Mouse (Mus musculus) inflammation-experienced regulatory T-cells (primary cell): ENCODE measurements around the gene B4galnt1. TPM values are rescaled to one million over a fixed set of nuclear protein-coding genes. Genes with fewer than 3 reads are reported as not detected.

Experiments
- polyA plus RNA-seq, 2 experiments: library from polyadenylated mRNA; unstranded; fragments of 100-300 nt; shearing (Covaris generic); gene quantifications; one replicate each; pipeline ENCODE4 v1.2.1; 2017

Gene B4galnt1
- polyA plus RNA-seq: 100 to 1,000 TPM; 549 to 751 TPM

GRCm38 (mm10) chr10:127164631-127165353, at the start of gene B4galnt1:
TSS of gene B4galnt1 (plus strand) at chr10:127165225.

GRCm38 (mm10) chr10:127121066-127121477, 44.0 kb upstream of the B4galnt1 start, which contains the start of gene Os9:
TSS of gene Os9 (minus strand) at chr10:127121131.

GRCm38 (mm10) chr10:127179871-127180694, 15.1 kb downstream of the B4galnt1 start, which contains the start of gene Slc26a10:
TSS of gene Slc26a10 (minus strand) at chr10:127180645.

GRCm38 (mm10) chr10:127189651-127190381, 24.8 kb downstream of the B4galnt1 start, which contains the start of gene Arhgef25:
TSS of gene Arhgef25 (minus strand) at chr10:127190083.

GRCm38 (mm10) chr10:127195328-127196129, 30.5 kb downstream of the B4galnt1 start, which contains the start of gene Dtx3:
TSS of gene Dtx3 (minus strand) at chr10:127195728.

GRCm38 (mm10) chr10:127211414-127211854, 46.4 kb downstream of the B4galnt1 start, which contains the start of gene Pip4k2c:
TSS of gene Pip4k2c (minus strand) at chr10:127211585.

Other genes with a start within 250 kb of the B4galnt1 start
- gene Ctdsp2, start 186.5 kb upstream of the B4galnt1 start, polyA plus RNA-seq: 10 to 100 TPM; 35.7 to 38.3 TPM
- gene Avil, start 164.5 kb upstream of the B4galnt1 start, polyA plus RNA-seq: 1 to 10 TPM in 1 of 2 experiments, under 1 TPM in 1; 0.22 to 1.5 TPM
- 10 to 100 TPM; 44.1 to 51.1 TPM for gene Tsfm, start 134.4 kb upstream of the B4galnt1 start, polyA plus RNA-seq
- 10 to 100 TPM; 21.4 to 21.8 TPM for gene Mettl1, start 123.8 kb upstream of the B4galnt1 start, polyA plus RNA-seq
- 1 to 10 TPM in 1 of 2 experiments, under 1 TPM in 1; 0.41 to 1.0 TPM for gene Eef1akmt3, start 123.7 kb upstream of the B4galnt1 start, polyA plus RNA-seq
- 1 to 10 TPM in 1 of 2 experiments, under 1 TPM in 1; 0.28 to 1.5 TPM for gene Cyp27b1, start 117.0 kb upstream of the B4galnt1 start, polyA plus RNA-seq
- gene March9, start 105.0 kb upstream of the B4galnt1 start, polyA plus RNA-seq: 1 to 10 TPM; 1.5 to 2.8 TPM
- 100 to 1,000 TPM; 253 to 259 TPM for gene Cdk4, start 101.7 kb upstream of the B4galnt1 start, polyA plus RNA-seq
- gene Tspan31, start 95.0 kb upstream of the B4galnt1 start, polyA plus RNA-seq: 10 to 100 TPM; 86.6 to 89.1 TPM
- gene Agap2, start 89.9 kb upstream of the B4galnt1 start, polyA plus RNA-seq: 10 to 100 TPM; 24.5 to 27.9 TPM
- gene Os9, start 44.1 kb upstream of the B4galnt1 start, polyA plus RNA-seq: 100 to 1,000 TPM; 153 to 204 TPM
- 1 to 10 TPM; 5.6 to 9.2 TPM for gene Slc26a10, start 15.4 kb downstream of the B4galnt1 start, polyA plus RNA-seq
- gene Arhgef25, start 24.9 kb downstream of the B4galnt1 start, polyA plus RNA-seq: 1 to 10 TPM in 1 of 2 experiments, under 1 TPM in 1; 0.33 to 3.3 TPM
- gene Dtx3, start 30.5 kb downstream of the B4galnt1 start, polyA plus RNA-seq: 100 to 1,000 TPM in 1 of 2 experiments, 10 to 100 TPM in 1; 78.0 to 135 TPM
- 10 to 100 TPM; 31.5 to 32.3 TPM for gene Pip4k2c, start 46.4 kb downstream of the B4galnt1 start, polyA plus RNA-seq
- gene Kif5a, start 98.1 kb downstream of the B4galnt1 start, polyA plus RNA-seq: 1 to 10 TPM in 1 of 2 experiments, under 1 TPM in 1; 0.78 to 1.0 TPM
- 100 to 1,000 TPM in 1 of 2 experiments, 10 to 100 TPM in 1; 76.7 to 121 TPM for gene Dctn2, start 101.1 kb downstream of the B4galnt1 start, polyA plus RNA-seq
- 10 to 100 TPM in 1 of 2 experiments, 1 to 10 TPM in 1; 8.3 to 10.7 TPM for gene Mbd6, start 123.8 kb downstream of the B4galnt1 start, polyA plus RNA-seq
- gene Mars, start 146.6 kb downstream of the B4galnt1 start, polyA plus RNA-seq: 10 to 100 TPM; 68.9 to 74.7 TPM
- 100 to 1,000 TPM; 319 to 327 TPM for gene Arhgap9, start 156.7 kb downstream of the B4galnt1 start, polyA plus RNA-seq
- gene Gli1, start 176.7 kb downstream of the B4galnt1 start, polyA plus RNA-seq: under 1 TPM; 0.80 to 0.81 TPM
- gene Inhbe, start 189.2 kb downstream of the B4galnt1 start, polyA plus RNA-seq: not detected
- not detected for gene Inhbc, start 205.2 kb downstream of the B4galnt1 start, polyA plus RNA-seq
- 10 to 100 TPM; 25.9 to 28.0 TPM for gene R3hdm2, start 215.1 kb downstream of the B4galnt1 start, polyA plus RNA-seq